Mouse (Mus musculus) CH12.LX (cell line): Measurements from ENCODE around the gene Cwc27.

Experiments used
- CTCF ChIP-seq, 2 experiments: IDR thresholded peaks in 1 of 2; conservative IDR thresholded peaks in 1 of 2; 2 replicates each; pipeline ENCODE4 v1.5.1; 2011 to 2012; ENCODE audit warnings: low read depth in 2 of 2, low read length in 2 of 2, improper control_type of control experiment in 1 of 2, inconsistent platforms in 1 of 2, mild to moderate bottlenecking in 1 of 2, moderate library complexity in 1 of 2
- E2F4 ChIP-seq: IDR thresholded peaks from 2 replicates; pipeline ENCODE4 v1.6.1; 2011; ENCODE audit warnings: low read depth, low read length, improper control_type of control experiment; ENCODE audit not compliant: insufficient replicate concordance
- IRF4 ChIP-seq: IDR thresholded peaks from 2 replicates; pipeline ENCODE4 v1.6.1; 2014; ENCODE audit warnings: low read depth, mild to moderate bottlenecking, inconsistent platforms, low read length, improper control_type of control experiment
- JUND ChIP-seq: conservative IDR thresholded peaks from 2 replicates; pipeline ENCODE4 v1.6.1; 2011; ENCODE audit warnings: low read depth, low read length, improper control_type of control experiment
- MAZ ChIP-seq: IDR thresholded peaks from 2 replicates; pipeline ENCODE4 v1.6.1; 2012; ENCODE audit warnings: low read depth, mild to moderate bottlenecking, inconsistent platforms, low read length, improper control_type of control experiment, moderate library complexity
- NELFE ChIP-seq: IDR thresholded peaks from 2 replicates; pipeline ENCODE4 v1.6.1; 2011; ENCODE audit warnings: low read depth, low read length, improper control_type of control experiment
- PAX5 ChIP-seq: IDR thresholded peaks from 2 replicates; pipeline ENCODE4 v1.6.1; 2012; ENCODE audit warnings: low read length, inconsistent platforms, mixed read lengths
- POLR2A ChIP-seq: IDR thresholded peaks from 2 replicates; pipeline ENCODE4 v1.6.1; 2011; ENCODE audit warnings: low read depth, mild to moderate bottlenecking, improper control_type of control experiment, low read length
- USF1 ChIP-seq: IDR thresholded peaks from 2 replicates; pipeline ENCODE4 v1.6.1; 2014; ENCODE audit warnings: low read depth, mild to moderate bottlenecking, inconsistent platforms, low read length, improper control_type of control experiment
- ZNF384 ChIP-seq: IDR thresholded peaks from 2 replicates; pipeline ENCODE4 v1.6.1; 2012; ENCODE audit warnings: low read depth, low read length, improper control_type of control experiment, inconsistent platforms

GRCm38 (mm10) chr13:104606786-104607580 lies 210.0 kb downstream of the Cwc27 start:
- TF ChIP-seq E2F4, result no peak
- TF ChIP-seq NELFE, result no peak
- no peak for TF ChIP-seq USF1
- no peak for TF ChIP-seq IRF4
- TF ChIP-seq CTCF (conservative IDR thresholded peaks at IDR 0.05 in 1 of 2, IDR thresholded peaks at IDR 0.05 in 1 of 2; ENCODE audit: low read depth in 2 of 2, low read length in 2 of 2), result peak in 1 of 2 experiments; percentile 41; a peak in 2 of 4 replicates
- no peak for TF ChIP-seq MAZ
- no peak for TF ChIP-seq POLR2A
- no peak for TF ChIP-seq PAX5
- no peak for TF ChIP-seq ZNF384
- TF ChIP-seq JUND, result no peak
